Mouse (Mus musculus) small intestine, adult 2 months (tissue): ENCODE measurements around the gene Klhl13.

Experiments
- CTCF ChIP-seq: fragments of 200-500 bp; IDR thresholded peaks from 2 replicates; pipeline ENCODE4 v1.5.1; 2012; ENCODE audit warnings: low read depth, mild to moderate bottlenecking, control low read depth, inconsistent platforms, low read length, moderate library complexity, mixed read lengths; ENCODE audit not compliant: insufficient replicate concordance, insufficient read length; ENCODE audit errors: extremely low read depth
- POLR2A ChIP-seq: fragments of 200-500 bp; IDR thresholded peaks from 2 replicates; pipeline ENCODE4 v1.6.1; 2012; ENCODE audit warnings: low read depth, mild to moderate bottlenecking, control low read depth, inconsistent platforms, low read length, moderate library complexity

- no peak for TF ChIP-seq POLR2A
- TF ChIP-seq CTCF, result no peak
These were observed at the start of gene Klhl13 for GRCm38 (mm10) chrX:23364514-23365381.
